Mouse (Mus musculus) bone marrow macrophage, adult 2 months (primary cell): ENCODE data around the gene Scyl2.

ENCODE experiments used
- CTCF ChIP-seq: IDR thresholded peaks from 2 replicates; pipeline ENCODE4 v1.5.1; 2012; ENCODE audit warnings: low read depth, mild to moderate bottlenecking, low read length, moderate library complexity
- POLR2A ChIP-seq: IDR thresholded peaks from 2 replicates; pipeline ENCODE4 v1.6.1; 2012; ENCODE audit warnings: mild to moderate bottlenecking, low read depth, low read length, borderline replicate concordance

DNA sequence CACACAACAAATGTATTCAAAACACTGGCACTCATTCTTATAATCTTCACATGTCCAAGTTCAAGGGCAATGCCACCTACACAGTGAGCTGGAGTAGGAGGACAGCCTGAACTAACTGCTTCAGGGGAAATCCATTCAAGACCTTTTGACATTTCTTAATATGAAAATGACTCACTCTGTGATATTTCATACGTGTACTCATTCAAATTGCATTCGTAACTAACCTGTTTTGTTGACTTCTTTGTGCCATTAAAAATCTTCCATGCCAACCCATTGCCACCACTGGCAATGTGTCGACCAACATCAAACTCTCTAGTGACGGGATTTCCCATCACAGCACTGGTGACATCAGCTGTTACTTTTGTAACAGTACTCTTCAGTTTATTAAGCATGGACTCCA is 8.0 kb downstream of the Scyl2 start:
- no peak for TF ChIP-seq POLR2A
- no peak for TF ChIP-seq CTCF
